Mouse (Mus musculus) testis, postnatal 14 days (tissue): Measurements from ENCODE around the gene Cabp1.
A peak's percentile ranks its signal among the peaks of the same experiment; 100 is the strongest.
"Not testable (repeated sequence)": the region's sequence is repeated elsewhere in the genome, so short reads cannot be mapped to it uniquely, and the experiment has no call there.

Source experiments
- DNase-seq: peaks from one replicate; pipeline ENCODE4 v3.0.0; 2021; ENCODE audit warnings: low spot score

The Cabp1 gene

DNA sequence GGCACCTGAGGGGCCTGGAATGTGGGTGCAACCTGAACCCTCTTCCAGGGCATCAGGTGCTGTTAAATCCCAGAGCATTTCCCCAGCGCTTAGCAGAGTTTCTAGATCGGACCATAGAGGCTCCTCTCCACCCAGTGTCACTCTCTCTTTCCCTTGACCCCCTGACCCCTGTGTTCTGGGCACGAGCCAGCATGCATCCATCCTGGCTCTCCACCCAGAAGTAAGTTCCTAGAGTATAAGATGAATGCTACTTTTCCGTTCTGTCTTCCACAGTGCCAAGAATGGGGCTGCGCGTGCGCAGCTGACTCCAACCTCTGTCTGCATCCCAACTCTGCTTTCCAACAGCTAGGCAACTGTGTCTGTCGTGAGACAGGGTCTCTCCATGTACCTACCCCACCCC, 24.0 kb downstream of the Cabp1 start:
- no peak for DNase-seq

DNA sequence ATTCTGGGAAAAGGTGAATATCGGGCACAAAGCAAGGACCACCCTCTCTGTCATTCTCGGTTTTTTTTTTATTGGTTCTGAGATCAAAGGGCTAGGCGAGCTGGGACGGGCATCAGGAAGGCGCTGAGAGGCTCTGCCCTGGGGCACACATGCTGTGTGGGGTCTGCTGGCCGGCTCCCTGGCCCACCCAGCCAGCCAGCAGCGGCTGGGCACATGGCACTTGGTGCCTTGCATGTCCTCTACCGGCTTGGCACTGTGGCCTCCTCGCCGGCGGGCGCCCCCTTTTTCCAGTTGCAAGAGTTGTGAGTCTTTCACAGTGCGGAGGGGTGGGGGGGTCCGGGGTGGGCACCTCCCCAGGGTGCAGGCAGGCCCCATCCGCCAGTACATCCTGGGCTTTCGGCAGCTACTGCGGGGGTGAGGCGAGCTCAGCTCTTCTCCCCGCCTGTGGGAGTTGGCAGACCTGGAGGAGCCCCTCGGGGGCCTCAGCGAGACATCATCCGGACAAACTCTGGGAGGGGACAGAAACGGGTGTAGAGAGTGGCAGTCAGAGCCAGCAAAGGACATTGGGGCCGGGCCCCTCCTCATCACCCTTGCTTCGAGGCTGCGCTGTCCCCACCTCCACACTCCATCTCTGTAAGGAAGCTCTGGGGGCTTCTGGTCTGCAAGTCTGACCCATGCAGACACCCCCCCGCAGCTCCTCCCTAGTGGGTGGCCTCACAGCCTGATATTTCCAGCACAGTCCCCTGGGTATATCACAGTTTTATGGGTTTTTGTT, 25.4 kb downstream of the Cabp1 start:
- no peak for DNase-seq

DNA sequence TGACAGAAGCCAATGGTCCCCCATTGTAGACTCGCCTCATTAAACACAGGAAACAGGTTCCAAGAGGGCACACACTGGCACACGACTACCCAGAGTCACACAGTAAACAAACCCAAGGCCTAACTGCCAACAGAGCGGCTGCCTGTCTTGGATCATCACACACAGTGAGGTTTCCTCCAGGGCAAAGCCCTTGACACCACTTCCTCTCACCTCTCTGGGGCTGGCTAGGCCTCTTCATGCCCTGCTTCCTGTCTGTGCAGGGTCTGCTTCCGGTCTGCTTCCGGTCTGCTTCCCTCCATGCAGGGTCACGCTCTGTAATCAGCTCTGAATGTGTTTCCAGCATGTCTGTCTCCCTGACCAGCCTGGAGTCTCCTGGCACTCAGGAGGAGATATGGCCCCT, 26.8 kb downstream of the Cabp1 start:
- DNase-seq = no peak

DNA sequence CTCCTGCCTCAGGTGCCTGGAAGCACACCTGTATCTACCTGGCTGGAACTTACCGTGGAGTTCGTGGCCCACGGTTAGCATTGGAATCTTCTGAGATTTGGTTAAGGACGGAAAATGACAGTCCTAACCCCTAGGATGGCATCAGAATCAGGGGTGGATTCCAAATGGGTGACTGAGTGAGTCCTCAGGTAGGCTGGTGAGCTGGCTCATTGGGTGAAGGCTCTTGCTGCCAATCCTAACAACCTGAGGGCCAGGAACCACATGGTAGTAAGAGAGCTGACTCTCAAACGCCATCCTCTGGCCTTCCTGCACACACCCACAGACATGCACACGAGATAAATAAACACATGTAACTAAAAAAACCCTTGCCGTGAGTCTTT, 27.4 kb downstream of the Cabp1 start:
- DNase-seq = no peak

DNA sequence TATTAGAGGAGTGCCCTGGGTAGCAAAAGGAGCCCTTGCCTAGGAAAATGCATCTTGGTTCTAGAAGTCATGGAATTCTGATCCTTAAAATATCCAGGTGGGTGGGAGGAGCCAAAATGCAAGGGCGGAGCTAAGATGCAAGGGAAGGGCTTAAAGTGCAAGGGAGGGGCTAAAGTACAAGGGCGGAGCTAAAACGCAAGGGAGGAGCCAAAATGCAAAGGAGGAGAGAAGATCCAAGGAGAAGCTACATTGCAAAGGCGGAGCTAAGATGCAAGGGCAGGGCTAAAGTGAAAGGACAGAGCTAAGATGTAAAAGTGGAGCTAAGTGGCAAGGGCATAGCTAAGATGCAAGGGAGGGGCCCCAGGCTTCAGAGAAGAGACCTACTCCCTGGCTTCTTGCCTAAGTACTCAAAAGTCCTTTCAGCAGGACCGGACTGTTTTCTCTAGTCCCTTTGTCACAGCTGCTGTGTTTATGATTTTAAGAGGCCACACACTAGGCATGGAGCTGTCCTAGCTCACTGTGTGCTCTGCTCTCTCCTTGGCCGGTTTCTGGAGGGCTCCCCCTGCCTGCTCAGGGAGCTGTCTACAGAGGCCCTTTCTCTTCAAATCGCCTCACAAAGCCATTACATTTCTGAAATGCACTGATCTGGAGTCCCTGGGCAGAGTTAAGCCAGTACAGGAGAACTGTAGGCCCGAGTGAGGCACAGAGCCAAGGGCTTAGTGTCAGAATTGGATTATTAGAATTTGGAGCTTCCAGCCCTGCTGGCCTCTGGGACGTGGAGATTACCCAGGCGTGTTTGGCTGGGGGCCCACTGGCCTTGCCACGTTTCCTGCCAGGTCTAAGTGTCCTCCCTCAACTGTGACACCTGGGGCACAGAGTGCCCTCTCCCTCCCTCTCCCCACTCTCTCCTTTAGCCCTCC, 28.0 kb downstream of the Cabp1 start:
- peak; percentile 62 for DNase-seq

GRCm38 (mm10) chr5:115165351-115165750, 28.8 kb downstream of the Cabp1 start:
- DNase-seq = no peak

DNA sequence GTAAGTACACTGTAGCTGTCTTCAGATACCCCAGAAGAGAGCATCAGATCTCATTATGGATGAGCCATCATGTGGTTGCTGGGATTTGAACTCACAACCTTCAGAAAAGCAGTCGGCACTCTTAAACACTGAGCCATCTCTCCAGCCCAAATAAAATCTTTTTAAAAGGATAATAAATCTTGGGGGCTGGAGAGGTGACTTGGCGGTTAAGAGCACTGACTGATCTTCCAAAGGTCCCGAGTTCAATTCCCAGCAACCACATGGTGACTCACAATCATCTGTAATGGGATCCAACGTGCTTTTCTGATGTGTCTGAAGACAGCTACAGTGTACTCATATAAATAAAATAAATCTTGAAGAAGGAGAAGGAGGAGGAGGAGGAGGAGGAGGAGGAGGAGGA, 29.7 kb downstream of the Cabp1 start:
- DNase-seq = not testable (repeated sequence)

- peak; percentile 54 for DNase-seq
Observed at GRCm38 (mm10) chr5:115163563-115163962, 30.6 kb downstream of the Cabp1 start.

DNA sequence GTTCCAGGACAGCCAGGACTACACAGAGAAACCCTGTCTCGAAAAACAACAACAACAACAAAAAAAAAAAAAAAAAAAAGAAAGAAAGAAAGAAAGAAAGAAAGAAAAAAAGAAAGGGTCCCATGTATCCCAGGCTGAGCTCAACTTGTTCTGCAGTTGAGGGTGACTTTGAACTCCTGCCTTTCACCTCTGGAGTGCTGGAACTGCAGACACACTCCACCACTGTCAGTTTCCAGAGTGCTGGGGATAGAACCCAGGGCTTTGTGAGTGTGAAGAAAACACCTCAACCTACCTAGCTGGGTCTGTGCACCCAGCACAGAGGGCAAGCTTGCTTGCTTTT, 32.3 kb downstream of the Cabp1 start:
- DNase-seq = not testable (repeated sequence)

DNA sequence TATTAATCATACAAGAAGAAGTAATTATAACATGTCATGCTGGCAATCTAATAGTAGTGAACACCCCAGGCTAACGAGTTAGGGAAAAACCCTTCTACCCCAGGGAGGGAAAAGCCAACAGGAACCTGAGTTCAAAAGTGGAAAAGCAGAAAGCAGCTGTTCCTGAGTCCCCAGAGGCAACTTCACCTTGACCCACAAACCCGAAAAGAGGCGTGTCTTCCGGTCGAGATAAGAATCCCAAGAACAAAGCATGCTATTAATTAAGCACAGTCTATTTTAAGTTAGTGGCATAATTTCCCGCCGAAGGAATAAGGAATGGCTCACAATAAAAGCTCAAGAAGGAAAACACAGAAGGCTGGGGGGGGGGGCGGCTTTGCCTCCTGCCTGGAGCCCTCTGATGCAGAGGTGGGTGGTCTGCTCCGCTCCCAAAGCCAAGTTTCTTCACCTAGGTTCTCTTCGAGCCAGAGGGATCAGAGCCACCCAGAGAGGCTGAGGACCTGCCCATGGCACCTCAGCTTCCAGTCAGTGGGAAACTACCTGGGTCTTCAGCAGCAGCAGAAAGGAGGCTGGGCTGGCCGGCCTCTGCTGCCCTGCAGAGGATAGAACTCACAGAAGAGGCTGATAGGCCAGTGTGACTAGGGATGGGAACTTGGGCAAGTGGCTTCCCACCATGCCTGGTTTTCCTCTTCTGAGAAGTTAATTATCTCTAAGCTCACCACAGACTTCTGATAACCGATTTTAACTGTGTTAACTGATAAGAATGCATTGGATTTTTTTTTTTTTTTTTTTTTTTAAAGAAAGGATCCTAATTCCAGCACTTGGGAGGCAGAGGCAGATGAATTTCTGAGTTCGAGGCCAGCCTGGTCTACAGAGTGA, 32.9 kb downstream of the Cabp1 start:
- DNase-seq = no peak

- no peak for DNase-seq
Observed at GRCm38 (mm10) chr5:115160655-115161054, 33.5 kb downstream of the Cabp1 start.

GRCm38 (mm10) chr5:115159165-115159564, 35.0 kb downstream of the Cabp1 start:
- DNase-seq = no peak

DNA sequence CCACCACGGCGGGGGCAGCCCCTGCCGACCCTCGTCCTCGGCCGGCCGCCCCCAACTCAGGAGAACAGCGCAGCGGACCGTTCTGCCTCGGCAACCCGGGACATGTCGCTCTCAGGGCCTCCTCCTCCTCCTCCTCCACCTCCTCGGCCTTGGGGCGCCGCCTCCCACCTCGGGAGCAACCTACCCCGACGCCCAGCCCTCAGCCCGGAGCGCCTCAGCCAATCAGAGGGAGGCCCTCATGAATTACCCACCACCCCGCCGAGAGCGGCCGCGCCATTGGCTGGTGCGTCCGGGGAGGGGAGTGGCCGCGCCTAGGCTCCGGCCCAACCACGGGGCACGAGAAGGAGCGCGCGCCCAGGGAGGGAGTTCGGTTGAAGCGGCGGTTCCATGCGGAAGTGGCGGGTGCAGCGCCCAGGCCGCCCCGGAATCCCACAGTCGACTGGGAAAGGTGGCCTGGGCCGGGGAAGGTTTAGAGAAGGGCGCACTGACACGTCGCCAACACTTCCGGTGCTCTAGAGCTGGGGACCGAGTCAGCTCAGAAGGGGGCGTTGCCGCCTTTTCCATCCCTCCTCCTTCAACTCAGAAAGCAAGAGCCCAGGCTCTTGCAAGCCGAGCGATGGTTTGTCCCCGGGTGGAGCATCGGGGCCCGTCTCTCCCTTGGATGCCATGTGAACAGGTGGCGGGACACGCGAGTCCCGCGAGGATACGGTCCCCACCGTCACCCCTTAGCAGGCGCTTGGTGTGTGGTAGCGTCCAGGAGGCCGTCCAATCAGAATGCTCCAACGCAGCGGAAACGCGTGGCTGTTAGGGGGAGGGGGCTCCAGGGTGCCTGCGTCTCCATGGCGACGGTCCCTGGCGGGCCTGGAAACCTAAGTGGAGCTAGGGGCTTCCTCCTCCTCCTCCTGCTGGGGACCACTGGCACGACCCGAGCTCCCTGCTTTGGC, 35.9 kb downstream of the Cabp1 start, which contains the start of gene Mlec:
Gene Mlec, minus strand, starts transcription at position 140 of the 944 bp plus-strand sequence.
- DNase-seq = peak; percentile 99

GRCm38 (mm10) chr5:115156933-115157589, 37.1 kb downstream of the Cabp1 start:
- no peak for DNase-seq

DNA sequence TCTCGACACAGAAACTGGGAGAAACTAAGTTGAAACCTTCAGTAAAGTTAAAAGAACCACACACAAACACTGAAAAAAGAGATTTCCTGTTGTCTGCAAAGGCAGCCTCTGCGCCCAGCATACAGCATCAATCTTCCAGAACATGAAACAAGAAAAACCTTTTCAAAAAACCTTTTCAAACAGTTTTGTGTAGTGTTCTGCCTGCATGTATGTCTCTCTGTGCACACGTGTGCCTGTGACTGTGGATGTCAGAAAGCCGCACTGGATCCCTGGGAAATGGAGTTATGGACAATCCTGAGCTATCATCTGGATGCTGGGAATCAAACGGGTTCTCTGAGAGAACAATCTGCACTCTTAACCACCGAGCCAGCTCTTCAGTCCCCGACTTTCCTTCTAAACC, 37.8 kb downstream of the Cabp1 start:
- DNase-seq = no peak

- no peak for DNase-seq
Observed at GRCm38 (mm10) chr5:115155831-115156230, 38.4 kb downstream of the Cabp1 start.

- no peak for DNase-seq
Observed at GRCm38 (mm10) chr5:115155156-115155631, 39.0 kb downstream of the Cabp1 start.

DNA sequence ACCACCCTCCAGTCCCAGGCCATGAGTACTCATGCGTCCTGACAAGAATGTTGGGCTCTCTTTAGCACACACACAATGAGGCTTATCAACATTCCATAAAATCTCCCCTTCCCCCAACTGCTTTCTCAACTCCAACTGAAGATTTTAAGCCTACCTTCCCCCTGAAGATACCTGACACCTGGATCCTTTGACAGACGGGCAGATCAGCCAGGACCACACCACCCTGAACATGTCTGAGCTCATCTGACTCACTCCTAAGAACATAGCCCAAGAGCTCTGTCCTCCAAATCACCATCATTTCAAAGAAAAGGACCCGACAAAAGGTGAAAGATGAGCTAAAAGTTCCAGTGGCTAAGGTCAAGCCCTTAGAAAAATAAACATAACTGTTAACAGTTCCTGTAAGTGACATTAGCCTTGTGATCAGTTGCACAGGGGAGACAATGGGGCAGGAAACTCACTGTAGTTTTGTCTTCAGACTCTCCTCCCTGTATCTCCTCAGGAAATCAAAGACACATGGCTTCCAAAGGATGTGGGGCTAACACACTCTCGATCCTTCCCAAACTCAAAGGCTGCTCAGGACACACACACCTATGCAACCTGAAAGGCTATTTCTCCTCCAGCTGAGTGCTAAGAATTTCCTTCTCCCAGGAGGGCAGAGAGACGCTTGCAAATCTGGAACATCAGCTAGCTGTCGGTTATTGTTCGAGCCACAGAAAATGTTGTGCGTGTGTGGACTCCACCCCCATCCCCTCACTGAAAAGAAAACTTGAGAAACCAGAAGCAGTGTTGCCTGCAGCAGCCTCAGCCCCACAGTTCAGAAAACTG, 41.8 kb downstream of the Cabp1 start:
- DNase-seq = no peak

- no peak for DNase-seq
Observed at GRCm38 (mm10) chr5:115151457-115151856, 42.7 kb downstream of the Cabp1 start.
